Mouse (Mus musculus) ovary, adult 18-20 months (tissue): ENCODE data around the gene Proca1.
"Not testable (repeated sequence)": the region's sequence is repeated elsewhere in the genome, so short reads cannot be mapped to it uniquely, and the experiment has no call there.

Source experiments
- DNase-seq: peaks from one replicate; pipeline ENCODE4 v3.0.0; 2022; ENCODE audit warnings: low spot score, mixed read lengths

Proca1 gene

DNA sequence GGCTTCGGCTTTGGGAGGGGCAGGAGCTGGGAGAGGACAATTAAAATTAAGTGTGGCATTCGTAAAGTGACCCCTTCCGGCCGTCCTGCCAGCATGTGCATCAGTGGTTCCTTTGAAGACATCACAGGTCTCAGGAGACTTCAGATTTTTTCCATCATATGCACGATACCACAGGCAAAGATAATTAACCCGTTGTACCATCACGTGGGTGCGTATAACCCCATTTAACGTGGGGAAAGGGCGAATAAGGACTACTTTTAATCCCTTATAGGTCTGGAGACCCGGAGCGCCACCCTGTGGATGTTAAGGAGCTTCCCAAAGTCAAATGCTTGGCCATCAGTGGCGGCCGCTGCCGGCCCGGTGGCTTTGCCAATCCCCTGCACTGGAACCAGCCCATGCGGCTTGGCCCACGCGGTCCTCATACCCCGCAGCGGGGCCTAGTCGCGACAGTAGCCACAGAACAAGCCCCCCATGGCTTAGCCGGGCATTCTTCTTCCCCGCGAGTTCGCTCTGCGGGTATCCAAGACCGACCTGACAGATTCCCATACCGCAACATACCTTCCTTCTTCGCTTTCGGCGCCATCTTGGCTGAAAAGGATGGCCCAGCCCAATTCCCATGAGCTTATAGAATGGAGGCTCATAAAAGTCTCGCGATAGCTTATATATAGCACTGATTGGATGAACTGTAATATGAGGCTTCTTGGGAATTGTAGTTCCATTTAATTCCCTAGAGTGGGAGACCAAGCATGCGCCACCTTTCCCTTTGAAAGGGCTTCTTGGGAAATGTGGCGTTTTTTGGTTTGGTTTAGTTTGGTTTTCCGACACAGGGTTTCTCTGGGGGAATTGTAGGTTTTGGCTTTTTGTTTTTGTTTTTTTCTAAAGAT is 10.0 kb upstream of the Proca1 start, which contains the start of gene Rpl23a:
TSS of gene Rpl23a (minus strand) at position 624 of the 884 bp plus-strand sequence.
- peak; percentile 70 for DNase-seq

GRCm38 (mm10) chr11:78183884-78184514 is 9.2 kb upstream of the Proca1 start:
- DNase-seq: no peak

- DNase-seq: not testable (repeated sequence)
These were observed 8.5 kb upstream of the Proca1 start for GRCm38 (mm10) chr11:78184702-78185101.

GRCm38 (mm10) chr11:78188331-78189233 is 4.6 kb upstream of the Proca1 start, which contains the start of gene Rab34:
Gene Rab34 (plus strand): TSS chr11:78188430.
- DNase-seq: peak; percentile 70

GRCm38 (mm10) chr11:78189234-78190040 is 3.8 kb upstream of the Proca1 start:
- peak; percentile 60 for DNase-seq

DNA sequence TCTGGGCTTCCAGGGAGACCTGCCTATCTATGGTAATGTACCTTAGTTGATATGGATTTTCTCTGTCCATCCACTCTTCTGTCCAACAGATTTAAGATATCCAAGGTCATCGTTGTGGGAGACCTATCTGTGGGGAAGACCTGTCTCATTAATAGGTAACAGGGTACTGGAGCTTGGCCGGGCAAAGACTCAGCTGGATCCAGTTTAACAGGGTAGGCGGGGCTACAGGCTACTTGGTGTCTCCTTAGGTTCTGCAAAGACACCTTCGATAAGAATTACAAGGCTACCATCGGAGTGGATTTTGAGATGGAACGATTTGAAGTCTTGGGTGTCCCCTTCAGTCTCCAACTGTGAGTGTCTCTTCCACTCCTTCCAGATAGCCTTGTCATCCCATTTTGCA is 3.2 kb upstream of the Proca1 start:
- DNase-seq: no peak

DNA sequence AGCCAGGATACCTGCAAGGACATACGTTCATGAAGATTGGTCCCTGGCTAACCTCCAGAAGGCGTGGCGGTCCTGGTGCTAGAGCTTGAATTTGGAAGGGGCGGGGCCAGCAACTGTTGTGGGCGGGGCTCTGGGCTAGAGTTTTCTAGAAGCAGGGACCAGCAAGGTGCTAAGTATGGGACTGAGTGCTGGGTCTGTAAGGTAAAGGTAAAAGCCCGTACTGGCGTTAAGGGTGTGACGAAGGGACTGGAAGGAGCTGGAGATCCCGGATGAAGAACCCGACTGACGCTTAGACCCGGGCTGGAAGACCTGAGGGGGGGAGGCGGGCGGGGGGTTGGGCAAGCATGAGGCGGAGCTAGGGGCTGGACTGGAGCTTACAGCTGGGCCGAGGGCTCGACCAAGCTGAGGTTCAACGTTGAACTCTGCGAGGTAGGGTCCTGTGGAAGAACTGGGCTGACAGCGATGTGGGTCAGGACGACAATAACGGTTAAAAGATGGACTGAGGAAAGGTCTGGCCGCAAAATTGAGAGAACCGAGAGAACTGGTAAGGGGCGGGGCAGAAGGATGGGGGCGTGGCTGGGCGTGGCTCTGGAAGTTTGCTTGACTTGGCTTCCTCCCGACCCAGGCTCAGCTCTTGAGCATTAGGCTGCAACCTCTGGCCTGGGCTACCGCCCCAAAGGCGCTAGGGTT is 1.4 kb downstream of the Proca1 start:
- peak; percentile 65 for DNase-seq

DNA sequence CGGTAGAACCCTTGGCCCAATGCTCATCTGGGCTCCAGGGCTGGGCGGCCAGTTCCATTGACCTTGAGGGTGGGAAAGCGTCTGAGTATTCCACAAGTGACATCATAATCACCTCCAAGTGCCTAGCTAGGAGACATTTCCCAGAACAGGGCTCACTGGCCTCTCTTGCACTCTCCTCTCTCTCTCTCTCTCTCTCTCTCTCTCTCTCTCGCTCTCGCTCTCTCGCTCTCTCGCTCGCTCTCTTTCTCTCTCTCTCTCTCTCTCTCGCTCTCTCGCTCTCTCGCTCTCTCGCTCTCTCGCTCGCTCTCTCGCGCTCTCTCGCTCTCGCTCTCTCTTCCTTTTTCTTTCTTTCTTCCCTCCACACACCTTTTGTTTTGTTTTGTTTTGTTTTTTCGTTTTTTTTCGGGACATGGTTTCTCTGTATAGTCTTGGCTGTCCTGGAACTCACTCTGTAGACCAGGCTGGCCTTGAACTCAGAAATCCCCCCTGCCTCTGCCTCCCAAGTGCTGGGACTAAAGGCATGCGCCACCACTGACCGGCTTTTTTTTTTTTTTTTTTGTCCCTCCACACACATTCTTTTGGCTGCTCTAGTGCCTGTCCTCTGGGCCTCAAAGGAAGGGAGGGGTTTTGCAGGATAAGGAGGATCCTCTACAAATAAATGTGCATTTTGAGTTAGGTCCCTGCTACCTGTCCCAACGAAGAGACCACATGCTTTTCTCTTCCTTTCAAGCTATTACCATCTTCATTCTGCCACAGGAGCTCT is 2.1 kb downstream of the Proca1 start:
- no peak for DNase-seq

- DNase-seq: no peak
These were observed 9.2 kb downstream of the Proca1 start for GRCm38 (mm10) chr11:78202372-78202771.

DNA sequence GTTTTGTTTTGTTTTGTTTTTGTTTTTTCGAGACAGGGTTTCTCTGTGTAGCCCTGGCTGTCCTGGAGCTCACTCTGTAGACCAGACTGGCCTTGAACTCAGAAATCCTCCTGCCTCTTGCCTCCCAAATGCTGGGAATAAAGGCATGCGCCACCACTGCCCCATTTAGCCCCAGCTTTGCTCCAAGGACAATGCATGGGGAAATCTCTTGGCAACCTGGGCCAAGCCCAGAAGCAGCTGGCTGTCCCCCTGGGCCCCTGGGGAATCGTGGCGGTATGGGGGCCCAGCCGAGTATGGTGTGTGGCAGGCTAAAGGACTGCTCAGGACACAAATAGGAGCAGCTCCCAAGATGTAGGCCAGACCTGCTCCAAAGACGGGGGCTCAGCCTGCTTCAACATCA is 11.1 kb downstream of the Proca1 start:
- DNase-seq: peak; percentile 37

GRCm38 (mm10) chr11:78205361-78206206 is 12.4 kb downstream of the Proca1 start:
- no peak for DNase-seq

- DNase-seq: no peak
These were observed 14.0 kb downstream of the Proca1 start for GRCm38 (mm10) chr11:78207190-78207589.

GRCm38 (mm10) chr11:78209886-78210285 is 16.7 kb downstream of the Proca1 start:
- DNase-seq: peak; percentile 40

GRCm38 (mm10) chr11:78210615-78211014 is 17.4 kb downstream of the Proca1 start:
- no peak for DNase-seq

GRCm38 (mm10) chr11:78211513-78211912 is 18.3 kb downstream of the Proca1 start:
- no peak for DNase-seq

GRCm38 (mm10) chr11:78213086-78213817 is 20.1 kb downstream of the Proca1 start:
- no peak for DNase-seq

DNA sequence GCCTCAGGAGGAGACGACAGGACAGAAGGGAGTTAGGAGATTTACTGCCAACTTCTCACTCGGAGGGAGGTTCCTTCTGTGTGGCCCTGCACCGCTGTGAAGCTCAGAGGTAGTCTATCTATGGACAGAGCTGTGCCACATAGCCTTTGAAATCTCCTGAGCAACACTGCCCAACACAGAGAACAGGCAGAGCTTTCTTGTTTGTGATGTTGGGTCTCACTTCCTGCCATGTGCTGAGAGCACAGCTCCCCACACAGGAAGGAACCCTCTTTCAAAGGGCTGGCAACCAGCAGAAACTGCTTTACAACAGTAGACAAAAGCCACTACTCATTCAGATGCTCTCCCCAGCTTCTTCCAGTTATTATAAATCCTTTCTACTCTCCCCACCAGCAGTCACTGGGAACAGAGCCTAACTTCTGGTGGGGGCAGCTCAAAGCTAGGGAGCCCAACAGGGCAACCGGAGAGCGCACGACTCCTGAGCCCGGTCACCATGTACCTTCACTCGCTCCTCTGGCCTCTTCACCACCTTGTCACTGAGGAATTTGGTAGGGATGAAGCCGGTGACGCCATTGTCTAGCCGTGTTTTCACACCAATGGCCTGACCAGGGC is 22.6 kb downstream of the Proca1 start:
- no peak for DNase-seq

- no peak for DNase-seq
These were observed 30.4 kb downstream of the Proca1 start for GRCm38 (mm10) chr11:78223586-78223985.
